Mouse (Mus musculus): Measurements from ENCODE around the gene Tgoln1. TPM values are rescaled to one million over a fixed set of nuclear protein-coding genes. Genes with fewer than 3 reads are reported as not detected.

The Tgoln1 gene
- 21.9 and 24.5 TPM in 2 replicates for polyA plus RNA-seq (2015; fragmentation: Nextera tagmentation; extraction: Ambion mirVana)

DNA sequence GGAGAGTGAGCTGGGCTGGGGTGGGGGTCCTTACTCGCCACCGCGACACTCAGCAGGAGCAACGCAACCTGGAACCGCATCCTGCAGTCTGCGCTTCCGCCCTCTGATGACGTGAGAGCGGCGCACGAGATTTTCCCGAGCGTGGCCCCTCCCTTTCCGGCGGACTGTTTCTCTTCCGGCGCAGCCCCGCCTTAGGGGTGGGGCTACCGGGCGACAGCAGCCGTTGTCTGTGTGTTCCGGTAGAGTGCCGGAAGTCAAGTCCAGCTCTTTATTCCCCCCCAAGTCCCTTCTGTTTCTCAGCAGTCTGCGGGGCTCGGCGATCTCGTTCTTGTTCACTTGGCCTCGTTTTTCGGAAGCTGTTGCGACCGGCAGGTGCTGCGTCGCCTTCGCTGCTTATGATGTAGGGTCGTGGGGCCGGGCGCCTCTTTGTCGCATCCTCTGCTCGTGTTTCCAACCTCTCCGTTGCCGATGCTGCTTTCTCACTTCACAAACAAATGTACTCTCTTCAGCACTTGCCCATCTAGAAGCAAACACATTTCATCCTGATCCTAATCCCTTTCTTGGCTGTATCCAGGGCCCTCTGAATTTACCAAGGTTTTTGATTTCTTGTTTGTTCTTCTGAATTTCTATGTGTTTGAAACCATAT, at the start of gene Tgoln1:
Gene Tgoln1 (minus strand): TSS at position 358 of the 646 bp plus-strand sequence.
- H3K27me3 ChIP-seq = no peaks in the 10 kb centered on the region
- no peaks in the 10 kb centered on the region for H3K9me3 ChIP-seq
- H3K27ac ChIP-seq = peak within 1 kb of the TSS; percentile 89
- H3K36me3 ChIP-seq = peaks cover 15% of the 10 kb centered on the region
- peak within 1 kb of the TSS; percentile 87 for H3K9ac ChIP-seq
- peak within 1 kb of the TSS; percentile 79 for H3K4me3 ChIP-seq
- WGBS = under 1% methylated on average over 40 of the region's 41 CpGs
- H3K4me2 ChIP-seq = peak within 1 kb of the TSS; percentile 96
- peaks cover 26% of the 10 kb centered on the region for H3K4me1 ChIP-seq
- ATAC-seq (ENCODE audit: insufficient number of reproducible peaks, insufficient read depth, low FRiP score, low TSS enrichment, low read depth) = peak; percentile 92

- Histone ChIP-seq H3K27ac (no peak overlapping the region), H3K4me2 (no peak overlapping the region), H3K27me3 (no peaks in the 10 kb centered on the region), H3K4me1 (peaks cover 75% of the 10 kb centered on the region), H3K9ac (no peak overlapping the region), H3K4me3 (no peak overlapping the region), H3K36me3 (no peaks in the 10 kb centered on the region), H3K9me3 (no peaks in the 10 kb centered on the region)
- WGBS = 74% methylated on average over 8 of the region's 8 CpGs
- no peak for ATAC-seq (ENCODE audit: insufficient number of reproducible peaks, insufficient read depth, low FRiP score, low TSS enrichment, low read depth)
Observed at GRCm38 (mm10) chr6:72664290-72664689, 47.5 kb upstream of the Tgoln1 start.

DNA sequence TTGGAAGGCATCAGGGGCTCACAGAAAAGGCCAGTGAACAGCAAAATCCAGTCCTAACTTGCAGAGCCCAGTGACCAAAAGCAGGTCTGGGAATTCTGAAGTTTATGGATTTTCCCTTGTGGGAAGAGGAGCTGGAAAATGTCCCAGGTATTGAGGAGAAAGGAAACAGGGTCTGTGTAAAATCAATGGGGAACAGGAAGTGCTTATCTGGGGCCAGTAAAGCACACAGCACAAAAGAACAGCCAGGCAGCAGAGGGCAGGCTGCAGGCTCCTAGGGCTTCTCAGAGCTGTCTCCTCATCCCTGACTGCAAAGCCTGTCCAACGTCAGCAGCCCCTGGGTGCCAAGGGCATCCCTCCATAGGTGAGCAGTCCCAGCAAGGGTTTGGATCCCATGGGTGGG, 46.2 kb upstream of the Tgoln1 start:
- Histone ChIP-seq H3K27me3 (no peaks in the 10 kb centered on the region), H3K4me3 (no peak overlapping the region), H3K36me3 (no peaks in the 10 kb centered on the region), H3K4me2 (no peak overlapping the region), H3K27ac (peak overlapping the region; percentile 57), H3K9ac (no peak overlapping the region), H3K9me3 (no peaks in the 10 kb centered on the region), H3K4me1 (peaks cover 77% of the 10 kb centered on the region)
- WGBS = 10% methylated on average over 1 of the region's 1 CpGs
- no peak for ATAC-seq (ENCODE audit: insufficient number of reproducible peaks, insufficient read depth, low FRiP score, low TSS enrichment, low read depth)

- peak overlapping the region; percentile 97 for H3K27ac ChIP-seq
- 77% methylated on average over 6 of the region's 6 CpGs for WGBS
- no peaks in the 10 kb centered on the region for H3K36me3 ChIP-seq
- no peak overlapping the region for H3K4me2 ChIP-seq
- H3K9ac ChIP-seq = no peak overlapping the region
- peaks cover 86% of the 10 kb centered on the region for H3K4me1 ChIP-seq
- ATAC-seq (ENCODE audit: insufficient number of reproducible peaks, insufficient read depth, low FRiP score, low TSS enrichment, low read depth) = no peak
- no peaks in the 10 kb centered on the region for H3K9me3 ChIP-seq
- H3K27me3 ChIP-seq = no peaks in the 10 kb centered on the region
- no peak overlapping the region for H3K4me3 ChIP-seq
Observed at GRCm38 (mm10) chr6:72660391-72660720, 43.6 kb upstream of the Tgoln1 start.

- H3K27ac ChIP-seq = peak overlapping the region; percentile 97
- no peaks in the 10 kb centered on the region for H3K36me3 ChIP-seq
- no peaks in the 10 kb centered on the region for H3K27me3 ChIP-seq
- H3K9me3 ChIP-seq = no peaks in the 10 kb centered on the region
- H3K4me1 ChIP-seq = peaks cover 89% of the 10 kb centered on the region
- WGBS = 75% methylated on average over 8 of the region's 8 CpGs
- no peak overlapping the region for H3K4me3 ChIP-seq
- no peak for ATAC-seq (ENCODE audit: insufficient number of reproducible peaks, insufficient read depth, low FRiP score, low TSS enrichment, low read depth)
- H3K4me2 ChIP-seq = no peak overlapping the region
- H3K9ac ChIP-seq = no peak overlapping the region
Observed at GRCm38 (mm10) chr6:72659717-72660390, 43.1 kb upstream of the Tgoln1 start.

- peak overlapping the region; percentile 97 for H3K27ac ChIP-seq
- WGBS = 55% methylated on average over 3 of the region's 3 CpGs
Observed at GRCm38 (mm10) chr6:72658006-72658405, 41.2 kb upstream of the Tgoln1 start.

DNA sequence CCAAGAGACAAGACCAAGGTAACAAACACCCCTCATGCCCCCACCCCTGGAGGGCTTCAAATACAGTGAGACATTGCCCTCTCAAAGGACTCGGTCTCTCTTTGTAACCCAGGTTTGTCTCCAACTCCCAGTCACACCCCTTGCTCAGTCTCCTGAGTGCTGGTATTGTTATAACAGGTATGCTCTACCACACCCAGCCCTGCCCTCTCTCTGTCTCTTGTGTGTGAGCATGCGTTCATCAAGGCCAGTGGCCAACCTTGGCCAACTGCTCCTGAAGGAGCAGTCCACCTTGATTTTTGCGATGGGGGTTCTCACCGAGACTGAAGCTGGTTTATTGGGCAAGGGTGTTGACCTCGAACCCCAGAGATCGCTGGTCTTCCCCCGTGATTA, 39.2 kb upstream of the Tgoln1 start:
- H3K9me3 ChIP-seq = no peaks in the 10 kb centered on the region
- H3K36me3 ChIP-seq = no peaks in the 10 kb centered on the region
- 69% methylated on average over 7 of the region's 7 CpGs for WGBS
- peak overlapping the region; percentile 35 for H3K4me3 ChIP-seq
- H3K27ac ChIP-seq = peak overlapping the region; percentile 97
- no peak for ATAC-seq (ENCODE audit: insufficient number of reproducible peaks, insufficient read depth, low FRiP score, low TSS enrichment, low read depth)
- peak overlapping the region; percentile 65 for H3K4me2 ChIP-seq
- H3K27me3 ChIP-seq = no peaks in the 10 kb centered on the region
- peak overlapping the region; percentile 55 for H3K9ac ChIP-seq
- H3K4me1 ChIP-seq = peaks cover 91% of the 10 kb centered on the region

More at GRCm38 (mm10) chr6:72658006-72658405, 41.2 kb upstream of the Tgoln1 start:
- no peaks in the 10 kb centered on the region for H3K9me3 ChIP-seq
- H3K36me3 ChIP-seq = no peaks in the 10 kb centered on the region
- peaks cover 92% of the 10 kb centered on the region for H3K4me1 ChIP-seq
- no peak overlapping the region for H3K4me2 ChIP-seq
- H3K4me3 ChIP-seq = no peak overlapping the region
- H3K9ac ChIP-seq = no peak overlapping the region
- ATAC-seq (ENCODE audit: insufficient number of reproducible peaks, insufficient read depth, low FRiP score, low TSS enrichment, low read depth) = no peak
- H3K27me3 ChIP-seq = no peaks in the 10 kb centered on the region

GRCm38 (mm10) chr6:72655309-72656052, 38.7 kb upstream of the Tgoln1 start:
- no peaks in the 10 kb centered on the region for H3K27me3 ChIP-seq
- H3K4me1 ChIP-seq = peaks cover 91% of the 10 kb centered on the region
- H3K9ac ChIP-seq = peak overlapping the region; percentile 58
- peak overlapping the region; percentile 97 for H3K27ac ChIP-seq
- 10% methylated on average over 20 of the region's 20 CpGs for WGBS
- H3K9me3 ChIP-seq = no peaks in the 10 kb centered on the region
- no peaks in the 10 kb centered on the region for H3K36me3 ChIP-seq
- H3K4me2 ChIP-seq = peak overlapping the region; percentile 65
- peak overlapping the region; percentile 35 for H3K4me3 ChIP-seq
- peak; percentile 89 for ATAC-seq (ENCODE audit: insufficient number of reproducible peaks, insufficient read depth, low FRiP score, low TSS enrichment, low read depth)

DNA sequence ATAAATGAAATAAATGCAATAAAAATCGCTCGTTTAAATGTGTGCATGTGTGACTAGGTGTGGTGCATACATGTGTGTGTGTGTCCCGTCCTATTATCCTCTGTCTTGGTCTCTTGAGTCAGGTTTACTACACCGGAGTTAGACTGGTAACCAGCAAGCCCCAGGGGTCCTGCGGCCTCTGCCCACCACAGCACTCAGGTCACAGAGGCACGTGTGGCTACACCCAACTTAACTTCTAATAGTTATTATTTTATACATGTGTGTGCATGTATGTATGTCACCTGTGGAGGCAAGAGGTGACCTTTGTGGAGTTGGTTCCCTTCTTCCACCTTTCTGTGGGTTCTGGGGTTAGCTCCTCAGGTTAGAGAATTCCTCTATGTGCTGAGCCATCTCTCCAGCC, 37.6 kb upstream of the Tgoln1 start:
- H3K27ac ChIP-seq = peak overlapping the region; percentile 97
- H3K9me3 ChIP-seq = no peaks in the 10 kb centered on the region
- H3K4me2 ChIP-seq = peak overlapping the region; percentile 65; the same call in 1 of the 2 replicates
- no peak overlapping the region for H3K4me3 ChIP-seq
- no peaks in the 10 kb centered on the region for H3K27me3 ChIP-seq
- no peaks in the 10 kb centered on the region for H3K36me3 ChIP-seq
- 79% methylated on average over 6 of the region's 6 CpGs for WGBS
- no peak for ATAC-seq (ENCODE audit: insufficient number of reproducible peaks, insufficient read depth, low FRiP score, low TSS enrichment, low read depth)
- no peak overlapping the region for H3K9ac ChIP-seq
- H3K4me1 ChIP-seq = peaks cover 88% of the 10 kb centered on the region

- Histone ChIP-seq H3K27me3 (no peaks in the 10 kb centered on the region), H3K4me2 (no peak overlapping the region), H3K27ac (peak overlapping the region; percentile 39), H3K9me3 (no peaks in the 10 kb centered on the region), H3K9ac (no peak overlapping the region), H3K4me3 (no peak overlapping the region), H3K4me1 (peaks cover 88% of the 10 kb centered on the region), H3K36me3 (peaks cover 8% of the 10 kb centered on the region; the same call in 1 of the 2 replicates)
- 71% methylated on average over 7 of the region's 7 CpGs for WGBS
- ATAC-seq (ENCODE audit: insufficient number of reproducible peaks, insufficient read depth, low FRiP score, low TSS enrichment, low read depth) = no peak
Observed at GRCm38 (mm10) chr6:72653419-72653818, 36.6 kb upstream of the Tgoln1 start.

DNA sequence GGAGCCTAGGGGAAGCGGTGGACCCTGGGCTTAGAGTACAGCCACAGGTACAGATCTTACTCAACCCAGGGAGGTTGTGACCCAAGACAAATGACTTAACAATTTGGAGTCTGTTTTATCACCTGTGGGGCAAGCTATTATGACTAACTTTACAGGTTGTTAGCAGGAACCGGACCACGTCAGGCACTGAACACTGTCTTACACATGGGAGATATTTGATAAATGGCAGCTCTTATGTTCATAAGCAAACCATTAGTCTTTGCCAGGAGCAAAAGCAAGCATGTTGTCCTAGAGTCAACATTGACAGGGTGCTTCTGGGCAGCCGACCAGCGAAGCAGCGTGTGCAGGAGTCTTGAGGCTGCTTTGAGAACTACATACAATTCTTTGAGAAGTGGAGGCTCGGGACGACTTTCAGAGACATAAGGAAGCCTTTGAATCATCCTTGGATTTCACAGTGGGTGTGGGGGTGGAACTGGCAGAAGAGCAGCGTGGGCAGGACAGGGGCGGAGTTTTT, 33.6 kb upstream of the Tgoln1 start:
- peaks cover 70% of the 10 kb centered on the region for H3K4me1 ChIP-seq
- no peak for ATAC-seq (ENCODE audit: insufficient number of reproducible peaks, insufficient read depth, low FRiP score, low TSS enrichment, low read depth)

More for the DNA sequence above, 33.6 kb upstream of the Tgoln1 start:
- peaks cover 22% of the 10 kb centered on the region for H3K36me3 ChIP-seq
- H3K27me3 ChIP-seq = no peaks in the 10 kb centered on the region
- H3K9ac ChIP-seq = no peak overlapping the region
- H3K9me3 ChIP-seq = no peaks in the 10 kb centered on the region
- 61% methylated on average over 10 of the region's 10 CpGs for WGBS
- H3K4me2 ChIP-seq = no peak overlapping the region
- peak overlapping the region; percentile 39; the same call in 1 of the 2 replicates for H3K27ac ChIP-seq
- H3K4me3 ChIP-seq = no peak overlapping the region

Measured in embryonic facial prominence, embryonic 13.5 days (tissue).